Mouse (Mus musculus): ENCODE data around the gene Rbms3. TPM values are rescaled to one million over a fixed set of nuclear protein-coding genes. Genes with fewer than 3 reads are reported as not detected.

The Rbms3 gene
- polyA plus RNA-seq, 1 experiment from 2014 or later: 86.1 TPM

DNA sequence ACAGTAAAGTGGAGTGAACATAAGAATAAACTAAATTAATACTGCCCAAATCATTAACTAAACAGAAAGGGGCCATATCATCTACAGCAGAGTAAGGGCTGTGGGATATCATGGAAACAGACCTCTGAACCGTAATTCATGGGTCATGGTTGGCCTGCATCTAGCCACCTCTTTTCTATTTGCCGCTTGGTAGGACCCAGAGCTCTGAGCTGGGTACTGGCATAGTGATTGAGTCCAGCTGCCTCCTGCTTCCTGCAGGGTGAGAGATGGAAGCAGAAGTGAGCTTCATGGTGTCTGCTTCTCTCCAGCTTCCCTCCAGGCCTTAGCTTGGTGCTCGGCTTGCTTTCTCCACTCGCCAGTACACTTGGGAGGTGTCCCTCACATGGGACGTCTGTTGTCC lies 71.2 kb downstream of the Rbms3 start:
- DNase-seq (ENCODE audit: low spot score): no peak
- Histone ChIP-seq H3K9me3 (ENCODE audit: control insufficient read depth, low read length) (no peaks in the 10 kb centered on the region), H3K27ac (replicated peaks; ENCODE audit: low read depth, low read length) (no peak overlapping the region), H3K36me3 (ENCODE audit: control insufficient read depth, insufficient read depth, low read length) (no peaks in the 10 kb centered on the region), H3K4me2 (ENCODE audit: low read depth, low read length) (no peak overlapping the region), H3K27me3 (replicated peaks; ENCODE audit: control insufficient read depth, insufficient read depth, low read length) (no peaks in the 10 kb centered on the region), H3K9ac (ENCODE audit: low read depth, low read length) (no peak overlapping the region), H3K4me1 (ENCODE audit: control insufficient read depth, insufficient read depth, low read length) (no peaks in the 10 kb centered on the region; the same call in 1 of the 2 replicates), H3K4me3 (ENCODE audit: low read depth, low read length) (no peak overlapping the region)
- WGBS: 77% methylated on average over 5 of the region's 5 CpGs
- no peak for ATAC-seq (ENCODE audit: low read depth)

DNA sequence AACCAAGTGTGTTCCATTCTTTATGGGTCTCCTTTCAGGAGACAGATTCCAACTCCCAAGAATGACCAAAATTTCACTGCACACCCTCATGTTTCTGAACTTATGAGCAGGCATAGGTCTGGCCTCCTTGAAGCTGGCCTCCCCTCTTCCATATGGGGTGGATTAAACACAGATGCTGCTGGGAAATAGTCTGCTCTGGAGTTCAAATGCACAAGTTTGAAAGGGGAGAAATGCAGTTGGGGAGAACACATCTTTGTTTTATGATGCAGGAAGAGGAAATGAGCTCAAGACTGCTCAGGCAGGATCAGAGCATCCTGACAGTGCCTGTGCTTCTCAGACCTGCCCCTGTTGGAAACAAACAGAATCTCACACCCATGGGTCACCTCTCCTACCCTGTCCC lies 75.4 kb downstream of the Rbms3 start:
- Histone ChIP-seq H3K9me3 (ENCODE audit: control insufficient read depth, low read length) (no peaks in the 10 kb centered on the region), H3K4me1 (ENCODE audit: control insufficient read depth, insufficient read depth, low read length) (no peaks in the 10 kb centered on the region; the same call in 1 of the 2 replicates), H3K27me3 (replicated peaks; ENCODE audit: control insufficient read depth, insufficient read depth, low read length) (no peaks in the 10 kb centered on the region), H3K27ac (replicated peaks; ENCODE audit: low read depth, low read length) (peak overlapping the region; percentile 61), H3K36me3 (ENCODE audit: control insufficient read depth, insufficient read depth, low read length) (no peaks in the 10 kb centered on the region), H3K4me2 (ENCODE audit: low read depth, low read length) (no peak overlapping the region), H3K4me3 (ENCODE audit: low read depth, low read length) (no peak overlapping the region), H3K9ac (ENCODE audit: low read depth, low read length) (no peak overlapping the region)
- ATAC-seq (ENCODE audit: low read depth): no peak
- DNase-seq (ENCODE audit: low spot score): peak; percentile 50

DNA sequence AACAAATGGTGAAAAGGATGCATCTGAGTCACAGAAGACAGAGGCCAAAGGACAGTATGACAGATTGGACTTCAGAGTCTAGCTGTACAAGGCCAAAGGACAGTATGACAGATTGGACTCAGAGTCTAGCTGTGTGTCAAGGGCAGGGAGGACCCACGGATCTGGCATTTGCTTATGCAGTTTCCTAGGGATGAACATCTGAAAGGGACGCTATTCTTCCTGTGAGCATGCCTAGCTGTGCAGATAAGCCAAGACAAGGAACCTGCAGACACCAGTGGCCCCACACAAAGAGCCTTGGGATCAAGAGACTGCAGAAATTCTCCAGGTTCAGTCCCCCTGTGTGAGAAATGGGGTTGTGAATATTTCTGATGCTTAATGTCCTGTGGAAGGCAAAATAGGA lies 100.4 kb downstream of the Rbms3 start:
- no peak for ATAC-seq (ENCODE audit: low read depth)
- no peaks in the 10 kb centered on the region for H3K27me3 ChIP-seq (replicated peaks; ENCODE audit: control insufficient read depth, insufficient read depth, low read length)
- no peak overlapping the region for H3K27ac ChIP-seq (replicated peaks; ENCODE audit: low read depth, low read length)
- no peaks in the 10 kb centered on the region for H3K36me3 ChIP-seq (ENCODE audit: control insufficient read depth, insufficient read depth, low read length)
- H3K4me1 ChIP-seq (ENCODE audit: control insufficient read depth, insufficient read depth, low read length): no peaks in the 10 kb centered on the region
- no peak overlapping the region for H3K9ac ChIP-seq (ENCODE audit: low read depth, low read length)
- 67% methylated on average over 2 of the region's 2 CpGs for WGBS
- no peak for DNase-seq (ENCODE audit: low spot score)
- H3K4me3 ChIP-seq (ENCODE audit: low read depth, low read length): no peak overlapping the region
- H3K9me3 ChIP-seq (ENCODE audit: control insufficient read depth, low read length): no peaks in the 10 kb centered on the region
- H3K4me2 ChIP-seq (ENCODE audit: low read depth, low read length): no peak overlapping the region

DNA sequence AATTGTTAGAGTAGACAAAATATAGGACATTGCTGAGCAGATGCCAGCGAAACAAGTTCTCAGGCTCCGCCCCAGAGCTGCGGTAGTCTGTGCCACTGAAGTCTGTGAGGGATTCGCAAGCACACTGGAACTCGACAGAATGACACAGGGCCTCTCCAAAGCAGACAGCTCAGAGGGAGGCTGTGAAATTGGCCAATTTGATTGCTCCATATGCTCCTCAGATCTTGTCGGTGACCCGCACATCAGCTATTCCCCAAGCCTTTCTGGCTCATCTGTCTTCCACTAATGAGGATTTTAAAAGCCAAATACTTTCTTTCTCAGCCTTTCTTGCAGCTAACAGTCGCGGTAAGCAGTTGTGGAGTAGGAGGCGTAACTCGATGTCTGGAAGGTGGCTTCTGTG lies 120.8 kb downstream of the Rbms3 start:
- H3K4me1 ChIP-seq (ENCODE audit: control insufficient read depth, insufficient read depth, low read length): no peaks in the 10 kb centered on the region
- H3K9ac ChIP-seq (ENCODE audit: low read depth, low read length): no peak overlapping the region
- no peak overlapping the region for H3K4me2 ChIP-seq (ENCODE audit: low read depth, low read length)
- no peaks in the 10 kb centered on the region for H3K36me3 ChIP-seq (ENCODE audit: control insufficient read depth, insufficient read depth, low read length)
- 76% methylated on average over 11 of the region's 11 CpGs for WGBS
- H3K9me3 ChIP-seq (ENCODE audit: control insufficient read depth, low read length): no peaks in the 10 kb centered on the region
- no peak overlapping the region for H3K4me3 ChIP-seq (ENCODE audit: low read depth, low read length)
- DNase-seq (ENCODE audit: low spot score) (peak; percentile 45), ATAC-seq (ENCODE audit: low read depth) (no peak)
- H3K27me3 ChIP-seq (replicated peaks; ENCODE audit: control insufficient read depth, insufficient read depth, low read length): no peaks in the 10 kb centered on the region
- H3K27ac ChIP-seq (replicated peaks; ENCODE audit: low read depth, low read length): no peak overlapping the region

DNA sequence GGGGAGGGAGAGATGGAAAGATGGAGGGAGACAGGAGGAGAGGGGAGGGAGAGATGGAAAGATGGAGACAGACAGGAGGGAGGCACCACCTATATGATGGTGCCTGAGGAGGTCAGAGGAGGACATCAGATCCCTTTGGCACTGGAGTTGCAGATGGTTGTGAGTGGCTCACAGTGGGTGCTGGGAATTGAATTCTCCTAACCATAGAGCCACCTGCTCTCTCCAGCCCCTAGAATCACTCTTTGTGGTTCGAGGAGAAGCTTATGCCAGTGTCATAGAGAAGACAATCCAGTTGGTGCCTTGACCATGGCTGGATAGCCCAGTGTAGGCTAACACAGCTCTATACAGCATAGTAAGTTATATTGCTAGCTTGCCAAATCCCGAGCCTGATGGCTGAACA lies 137.8 kb downstream of the Rbms3 start:
- DNase-seq (ENCODE audit: low spot score): no peak
- H3K9ac ChIP-seq (ENCODE audit: low read depth, low read length): no peak overlapping the region
- WGBS: 81% methylated on average over 2 of the region's 2 CpGs

DNA sequence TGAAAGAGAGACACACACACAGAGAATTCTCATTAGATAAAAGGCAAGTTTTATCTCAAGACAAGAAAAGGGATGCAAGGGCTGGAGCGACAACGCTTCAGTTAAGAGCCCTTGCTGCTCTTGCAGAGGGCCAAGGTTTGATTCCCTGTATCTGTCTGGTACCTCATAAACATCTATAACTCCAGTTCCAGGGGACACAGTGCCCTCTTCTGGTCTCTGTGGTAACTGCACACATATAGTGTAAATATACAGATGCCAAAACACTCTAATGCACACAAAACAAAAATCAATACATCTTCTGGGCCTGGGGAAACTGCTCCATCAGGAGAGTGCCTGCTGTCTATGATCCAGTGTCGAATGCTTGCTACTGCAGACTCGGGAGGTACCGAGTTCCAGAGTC lies 145.3 kb downstream of the Rbms3 start:
- no peaks in the 10 kb centered on the region for H3K9me3 ChIP-seq (ENCODE audit: control insufficient read depth, low read length)
- H3K4me2 ChIP-seq (ENCODE audit: low read depth, low read length): no peak overlapping the region
- no peak overlapping the region for H3K27ac ChIP-seq (replicated peaks; ENCODE audit: low read depth, low read length)
- no peaks in the 10 kb centered on the region for H3K4me1 ChIP-seq (ENCODE audit: control insufficient read depth, insufficient read depth, low read length)
- no peak overlapping the region for H3K4me3 ChIP-seq (ENCODE audit: low read depth, low read length)
- no peaks in the 10 kb centered on the region for H3K36me3 ChIP-seq (ENCODE audit: control insufficient read depth, insufficient read depth, low read length)
- no peak for DNase-seq (ENCODE audit: low spot score)
- no peak overlapping the region for H3K9ac ChIP-seq (ENCODE audit: low read depth, low read length)
- WGBS: 96% methylated on average over 5 of the region's 5 CpGs
- no peaks in the 10 kb centered on the region for H3K27me3 ChIP-seq (replicated peaks; ENCODE audit: control insufficient read depth, insufficient read depth, low read length)
- ATAC-seq (ENCODE audit: low read depth): no peak

More for the DNA sequence above, 137.8 kb downstream of the Rbms3 start:
- Histone ChIP-seq H3K27me3 (replicated peaks; ENCODE audit: control insufficient read depth, insufficient read depth, low read length) (no peaks in the 10 kb centered on the region), H3K27ac (replicated peaks; ENCODE audit: low read depth, low read length) (no peak overlapping the region), H3K9me3 (ENCODE audit: control insufficient read depth, low read length) (no peaks in the 10 kb centered on the region), H3K4me1 (ENCODE audit: control insufficient read depth, insufficient read depth, low read length) (no peaks in the 10 kb centered on the region), H3K36me3 (ENCODE audit: control insufficient read depth, insufficient read depth, low read length) (no peaks in the 10 kb centered on the region), H3K4me2 (ENCODE audit: low read depth, low read length) (no peak overlapping the region), H3K4me3 (ENCODE audit: low read depth, low read length) (no peak overlapping the region)
- ATAC-seq (ENCODE audit: low read depth): no peak

DNA sequence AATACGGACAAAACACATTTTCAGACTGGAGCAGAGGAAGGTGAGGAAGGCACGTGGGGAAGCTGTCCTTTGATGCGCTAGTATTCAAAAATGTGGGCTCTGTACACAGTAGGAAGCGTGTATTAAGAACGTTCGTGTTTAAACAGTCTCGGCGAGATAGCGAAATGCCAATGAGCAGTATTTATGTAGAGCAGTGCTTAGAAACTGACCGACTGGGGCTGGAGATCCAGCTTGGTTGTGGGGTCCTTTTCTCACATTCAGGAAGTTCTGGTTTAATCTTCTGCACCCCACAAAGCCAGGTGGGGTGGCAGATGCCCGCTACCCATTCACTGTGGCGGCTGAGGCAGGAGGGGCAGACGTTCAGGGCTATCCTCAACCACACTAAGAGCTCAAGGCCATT lies 153.0 kb downstream of the Rbms3 start:
- Histone ChIP-seq H3K4me2 (ENCODE audit: low read depth, low read length) (no peak overlapping the region), H3K9me3 (ENCODE audit: control insufficient read depth, low read length) (no peaks in the 10 kb centered on the region), H3K27ac (replicated peaks; ENCODE audit: low read depth, low read length) (no peak overlapping the region), H3K27me3 (replicated peaks; ENCODE audit: control insufficient read depth, insufficient read depth, low read length) (no peaks in the 10 kb centered on the region), H3K36me3 (ENCODE audit: control insufficient read depth, insufficient read depth, low read length) (no peaks in the 10 kb centered on the region), H3K9ac (ENCODE audit: low read depth, low read length) (no peak overlapping the region), H3K4me1 (ENCODE audit: control insufficient read depth, insufficient read depth, low read length) (no peaks in the 10 kb centered on the region), H3K4me3 (ENCODE audit: low read depth, low read length) (no peak overlapping the region)
- ATAC-seq (ENCODE audit: low read depth) (no peak), DNase-seq (ENCODE audit: low spot score) (no peak)
- 90% methylated on average over 13 of the region's 13 CpGs for WGBS

DNA sequence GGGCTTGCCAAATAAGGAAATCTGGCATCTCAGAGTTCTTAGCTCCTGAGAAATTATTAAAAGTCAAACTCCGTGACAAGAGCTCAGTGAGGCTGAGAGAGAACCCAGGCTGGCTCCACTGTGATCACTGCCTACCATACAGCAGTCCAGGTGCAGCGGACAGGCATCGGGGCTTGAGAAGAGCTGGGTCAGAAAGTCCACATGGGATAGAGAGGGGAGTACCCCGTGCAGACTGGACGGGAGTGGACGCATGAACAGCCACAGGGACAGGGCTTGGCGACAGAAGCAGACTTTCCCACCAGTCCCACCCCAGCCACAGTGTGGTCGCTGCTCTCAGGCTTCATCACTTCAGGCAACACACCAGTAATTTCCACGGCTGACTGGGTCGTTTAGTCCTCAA lies 176.9 kb downstream of the Rbms3 start:
- ATAC-seq (ENCODE audit: low read depth): no peak
- Histone ChIP-seq H3K27ac (replicated peaks; ENCODE audit: low read depth, low read length) (no peak overlapping the region), H3K4me3 (ENCODE audit: low read depth, low read length) (no peak overlapping the region), H3K9me3 (ENCODE audit: control insufficient read depth, low read length) (no peaks in the 10 kb centered on the region), H3K4me2 (ENCODE audit: low read depth, low read length) (no peak overlapping the region), H3K4me1 (ENCODE audit: control insufficient read depth, insufficient read depth, low read length) (no peaks in the 10 kb centered on the region), H3K36me3 (ENCODE audit: control insufficient read depth, insufficient read depth, low read length) (no peaks in the 10 kb centered on the region), H3K27me3 (replicated peaks; ENCODE audit: control insufficient read depth, insufficient read depth, low read length) (no peaks in the 10 kb centered on the region), H3K9ac (ENCODE audit: low read depth, low read length) (no peak overlapping the region)
- DNase-seq (ENCODE audit: low spot score): no peak
- WGBS: 67% methylated on average over 10 of the region's 10 CpGs

DNA sequence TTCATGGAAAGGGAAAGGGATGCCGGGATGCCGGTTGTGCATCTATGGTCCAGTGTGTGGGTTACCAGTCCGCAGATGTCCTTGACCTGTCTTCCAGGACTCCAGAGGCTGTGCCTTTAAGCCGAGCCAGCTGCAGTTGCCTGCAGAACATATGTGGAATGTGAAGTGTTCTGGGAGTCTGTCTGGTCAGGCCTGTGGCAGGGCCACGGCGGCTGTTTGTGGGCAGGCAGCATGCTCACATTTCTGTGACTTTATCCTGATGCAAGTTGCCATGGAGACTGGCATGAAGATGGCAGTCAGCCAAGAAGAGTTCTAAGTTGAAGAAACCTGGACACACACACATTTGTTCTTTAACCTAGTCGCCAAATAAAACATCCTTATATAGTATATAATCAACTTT lies 187.1 kb downstream of the Rbms3 start:
- no peak overlapping the region for H3K4me2 ChIP-seq (ENCODE audit: low read depth, low read length)
- H3K9me3 ChIP-seq (ENCODE audit: control insufficient read depth, low read length): no peaks in the 10 kb centered on the region
- no peaks in the 10 kb centered on the region for H3K36me3 ChIP-seq (ENCODE audit: control insufficient read depth, insufficient read depth, low read length)
- 41% methylated on average over 7 of the region's 7 CpGs for WGBS
- H3K27me3 ChIP-seq (replicated peaks; ENCODE audit: control insufficient read depth, insufficient read depth, low read length): no peaks in the 10 kb centered on the region
- H3K27ac ChIP-seq (replicated peaks; ENCODE audit: low read depth, low read length): no peak overlapping the region
- H3K4me3 ChIP-seq (ENCODE audit: low read depth, low read length): no peak overlapping the region
- ATAC-seq (ENCODE audit: low read depth) (peak; percentile 86; the same call in 1 of the 2 replicates), DNase-seq (ENCODE audit: low spot score) (peak; percentile 88)
- H3K9ac ChIP-seq (ENCODE audit: low read depth, low read length): no peak overlapping the region
- peaks cover 9% of the 10 kb centered on the region for H3K4me1 ChIP-seq (ENCODE audit: control insufficient read depth, insufficient read depth, low read length)
